Mouse (Mus musculus) embryonic facial prominence, embryonic 11.5 days (tissue): ENCODE results near the gene Snu13. TPM values are rescaled to one million over a fixed set of nuclear protein-coding genes. Genes with fewer than 3 reads are reported as not detected.

Experiments used
- ATAC-seq: fragments of 200-750 bp; cut with Nextera tagmentation; replicated peaks from 2 replicates; pipeline ENCODE4 v1.8.0; 2017; ENCODE audit warnings: low read depth; ENCODE audit not compliant: insufficient number of reproducible peaks, low FRiP score, low TSS enrichment
- DNase-seq: peaks from one replicate; pipeline ENCODE4 v3.0.0-alpha.2; 2015; ENCODE audit warnings: low spot score
- H3K27ac ChIP-seq: fragments of 300-500 bp; sonication (generic); replicated peaks from 2 replicates; pipeline ENCODE4 v1.5.1; 2014; ENCODE audit warnings: mild to moderate bottlenecking, low read depth, low read length, control low read depth
- H3K27me3 ChIP-seq: fragments of 300-500 bp; sonication (generic); 2 replicates; pipeline ENCODE4 v1.6.1; 2014; ENCODE audit warnings: mild to moderate bottlenecking, low read length, moderate library complexity, mixed read lengths; ENCODE audit not compliant: control insufficient read depth, insufficient read depth
- H3K36me3 ChIP-seq: fragments of 300-500 bp; sonication (generic); replicated peaks from 2 replicates; pipeline ENCODE4 v1.6.1; 2014; ENCODE audit warnings: low read depth, mild to moderate bottlenecking, low read length, moderate library complexity, mixed read lengths; ENCODE audit not compliant: control insufficient read depth, insufficient read depth
- H3K4me1 ChIP-seq: fragments of 300-500 bp; sonication (generic); 2 replicates; pipeline ENCODE4 v1.6.1; 2014; ENCODE audit warnings: low read length, mixed read lengths; ENCODE audit not compliant: control insufficient read depth, insufficient read depth
- H3K4me2 ChIP-seq: fragments of 300-500 bp; sonication (generic); 2 replicates; pipeline ENCODE4 v1.6.1; 2014; ENCODE audit warnings: low read depth, mild to moderate bottlenecking, control low read depth, low read length, moderate library complexity
- H3K4me3 ChIP-seq: fragments of 300-500 bp; sonication (generic); 2 replicates; pipeline ENCODE4 v1.5.1; 2014; ENCODE audit warnings: low read depth, low read length, control low read depth
- H3K9ac ChIP-seq: fragments of 300-500 bp; sonication (generic); replicated peaks from 2 replicates; pipeline ENCODE4 v1.6.1; 2014; ENCODE audit warnings: mild to moderate bottlenecking, control low read depth, low read length
- H3K9me3 ChIP-seq: fragments of 300-500 bp; sonication (generic); replicated peaks from 2 replicates; pipeline ENCODE4 v1.6.1; 2016; ENCODE audit warnings: mild to moderate bottlenecking, low read length, inconsistent platforms, mixed read lengths; ENCODE audit not compliant: control insufficient read depth
- WGBS: fragments of 180-500 bp; shearing (Covaris S2); extraction: QIAGEN DNeasy Blood & Tissue Kit; methylation state at CpG from one replicate; pipeline ENCODE4 v1.1.7; 2014; 5-methylcytosine and 5-hydroxymethylcytosine counted together
- polyA plus RNA-seq: library from polyadenylated mRNA; unstranded; fragments of >200 nt; fragmentation: Nextera tagmentation; extraction: Ambion mirVana; gene quantifications from 2 replicates; pipeline ENCODE4 v1.2.1, GENCODE M21; 2014

The Snu13 gene
- polyA plus RNA-seq, 1 experiment from 2014 or later, result 342 TPM

DNA sequence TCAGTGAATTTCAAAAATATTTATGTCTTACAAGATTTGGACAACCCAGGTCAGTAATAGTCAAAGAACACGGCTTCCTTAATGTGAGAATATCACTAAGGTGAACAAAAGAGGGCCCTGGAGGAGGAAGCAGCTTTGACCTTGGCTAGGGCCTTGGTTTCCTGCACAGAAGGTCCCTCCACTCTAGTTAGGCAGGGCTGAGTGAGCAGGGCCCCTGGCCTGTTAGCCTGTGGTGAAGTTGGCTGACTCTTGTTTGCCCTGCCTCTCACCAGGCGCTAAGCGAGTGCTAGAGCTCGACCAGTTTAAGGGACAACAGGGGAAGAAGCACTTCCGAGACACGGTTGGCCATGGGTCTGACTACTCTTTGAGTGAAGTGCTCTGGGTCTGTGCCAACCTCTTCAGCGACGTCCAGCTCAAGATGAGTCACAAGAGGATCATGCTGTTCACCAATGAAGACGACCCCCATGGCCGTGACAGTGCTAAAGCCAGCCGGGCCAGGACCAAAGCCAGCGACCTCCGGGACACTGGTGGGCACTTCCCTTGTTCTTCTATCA lies 24.8 kb downstream of the Snu13 start:
- Histone ChIP-seq H3K27me3 (no peaks in the 10 kb centered on the region), H3K9ac (no peak overlapping the region), H3K4me1 (no peaks in the 10 kb centered on the region), H3K4me3 (no peak overlapping the region), H3K36me3 (peaks cover 6% of the 10 kb centered on the region), H3K4me2 (no peak overlapping the region), H3K27ac (no peak overlapping the region), H3K9me3 (no peaks in the 10 kb centered on the region)
- ATAC-seq (no peak), DNase-seq (no peak)
- WGBS, result 92% methylated on average over 13 of the region's 13 CpGs

DNA sequence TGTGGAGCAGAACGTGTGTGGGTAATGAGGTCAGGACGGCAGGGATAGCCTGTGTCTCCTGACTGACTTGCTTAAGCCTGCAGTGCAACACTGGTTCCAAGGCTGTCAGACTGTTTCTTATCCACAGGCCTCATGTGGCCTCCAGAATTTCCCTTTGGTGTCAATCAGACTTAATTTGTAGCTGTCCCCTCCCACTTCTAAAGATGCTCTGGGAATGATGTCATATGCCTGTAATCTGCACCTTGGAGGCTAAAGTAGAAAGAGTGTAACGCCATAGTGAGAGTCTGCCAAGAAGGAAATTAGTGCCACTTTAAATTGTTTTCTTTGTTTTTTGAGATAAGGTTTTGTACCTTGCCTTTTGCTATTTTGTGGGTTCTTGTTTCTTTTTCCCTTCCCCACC lies 28.1 kb downstream of the Snu13 start:
- H3K9me3 ChIP-seq, result no peaks in the 10 kb centered on the region
- DNase-seq (no peak), ATAC-seq (no peak)
- no peak overlapping the region for H3K27ac ChIP-seq
- H3K4me2 ChIP-seq, result no peak overlapping the region
- no peaks in the 10 kb centered on the region; the same call in none of the 2 replicates for H3K36me3 ChIP-seq
- H3K9ac ChIP-seq, result no peak overlapping the region
- no peaks in the 10 kb centered on the region; the same call in 1 of the 2 replicates for H3K4me1 ChIP-seq
- H3K4me3 ChIP-seq, result no peak overlapping the region
- WGBS, result 86% methylated on average over 3 of the region's 3 CpGs
- H3K27me3 ChIP-seq, result no peaks in the 10 kb centered on the region

DNA sequence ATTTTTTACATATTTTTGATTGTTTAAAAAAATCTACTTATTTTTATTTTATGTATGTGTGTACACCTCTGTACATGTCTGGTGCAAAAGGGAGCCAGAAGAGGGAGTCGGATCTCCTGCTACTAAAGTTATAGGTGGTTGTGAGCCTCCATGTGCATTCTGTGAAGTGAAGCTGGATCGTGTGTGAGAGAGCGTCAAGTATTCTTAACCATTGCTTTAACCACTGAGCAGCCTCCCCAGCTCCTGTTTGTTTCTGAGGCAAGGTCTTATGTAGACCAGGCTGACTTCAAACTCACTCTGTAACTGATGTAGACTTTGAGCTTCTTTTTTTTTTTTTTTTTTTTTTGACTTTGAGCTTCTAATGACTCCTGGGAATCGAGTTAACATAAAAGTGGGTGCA lies 29.9 kb downstream of the Snu13 start:
- H3K9ac ChIP-seq, result no peak overlapping the region
- ATAC-seq (no peak), DNase-seq (no peak)
- H3K4me1 ChIP-seq, result no peaks in the 10 kb centered on the region; the same call in 1 of the 2 replicates
- H3K4me3 ChIP-seq, result no peak overlapping the region
- H3K27ac ChIP-seq, result no peak overlapping the region
- no peaks in the 10 kb centered on the region for H3K9me3 ChIP-seq
- 73% methylated on average over 4 of the region's 4 CpGs for WGBS
- no peaks in the 10 kb centered on the region for H3K27me3 ChIP-seq
- H3K4me2 ChIP-seq, result no peak overlapping the region
- H3K36me3 ChIP-seq, result no peaks in the 10 kb centered on the region; the same call in none of the 2 replicates

DNA sequence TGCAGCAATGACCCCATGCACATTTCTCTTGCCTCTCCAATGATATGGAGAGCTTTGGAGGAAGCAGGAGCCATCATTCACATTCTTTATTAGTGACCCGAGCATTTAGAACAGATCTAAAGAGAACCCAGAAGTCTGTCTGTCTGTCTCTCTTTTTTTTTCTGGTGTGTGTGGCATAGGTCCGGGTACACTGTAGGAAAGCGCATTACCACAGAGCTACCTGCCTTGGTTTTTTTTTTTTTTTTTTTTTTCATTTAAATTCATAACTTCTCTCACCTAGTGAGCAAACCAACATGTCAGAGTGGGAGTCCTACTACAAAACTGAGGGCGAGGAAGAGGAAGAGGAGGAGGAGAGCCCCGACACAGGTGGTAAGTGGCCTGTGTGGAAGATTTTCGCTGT lies 30.6 kb downstream of the Snu13 start:
- Histone ChIP-seq H3K27me3 (no peaks in the 10 kb centered on the region), H3K4me2 (peak overlapping the region; percentile 72), H3K36me3 (no peaks in the 10 kb centered on the region; the same call in 1 of the 2 replicates), H3K9me3 (no peaks in the 10 kb centered on the region), H3K9ac (peak overlapping the region; percentile 72), H3K27ac (0 out of 2 replicates have a peak overlapping the region, but pooled peaks have one; percentile 9), H3K4me3 (peak overlapping the region; percentile 90), H3K4me1 (no peaks in the 10 kb centered on the region; the same call in 1 of the 2 replicates)
- WGBS, result 29% methylated on average over 6 of the region's 6 CpGs
- ATAC-seq, result no peak
- no peak for DNase-seq

DNA sequence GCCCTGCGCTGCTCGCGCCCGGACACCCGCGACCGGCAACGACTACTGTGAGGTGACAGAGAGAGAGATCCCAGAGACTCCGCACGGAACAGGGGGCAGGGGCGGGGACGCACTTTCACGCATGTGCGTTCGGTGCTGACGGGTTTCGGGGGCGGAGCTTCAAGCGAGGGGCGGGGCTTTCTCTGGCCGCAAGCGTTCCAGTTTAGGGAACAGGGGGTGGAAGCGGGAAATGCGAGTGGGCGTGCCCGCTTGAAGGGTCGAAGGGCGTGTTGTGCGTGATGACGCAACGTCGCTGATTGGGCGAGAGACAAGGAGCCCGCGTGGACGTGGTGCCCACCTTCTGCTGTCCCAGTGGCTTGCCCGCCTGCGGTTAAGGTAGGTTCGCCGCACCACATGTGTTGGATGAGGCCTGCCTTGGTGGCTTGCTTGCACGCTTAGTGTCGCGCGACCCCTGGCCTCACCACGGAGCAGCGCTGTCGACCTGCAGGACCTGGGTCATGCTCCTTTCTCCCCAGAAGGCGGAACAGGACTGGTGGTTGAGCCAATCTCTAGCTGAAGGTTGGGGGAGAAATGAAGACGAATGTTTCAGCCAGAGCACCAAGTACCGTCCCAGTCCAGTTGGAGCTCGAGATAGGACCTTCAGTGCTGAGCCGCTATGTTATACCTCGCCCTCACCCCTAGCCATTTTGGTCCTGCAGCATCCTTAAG lies 31.1 kb downstream of the Snu13 start:
- peak; percentile 99 for DNase-seq
- peak; percentile 97 for ATAC-seq
- Histone ChIP-seq H3K27ac (0 out of 2 replicates have a peak overlapping the region, but pooled peaks have one; percentile 28), H3K4me2 (peak overlapping the region; percentile 72), H3K4me1 (no peaks in the 10 kb centered on the region; the same call in 1 of the 2 replicates), H3K9me3 (no peaks in the 10 kb centered on the region), H3K36me3 (no peaks in the 10 kb centered on the region; the same call in 1 of the 2 replicates), H3K9ac (peak overlapping the region; percentile 86), H3K4me3 (peak overlapping the region; percentile 90), H3K27me3 (no peaks in the 10 kb centered on the region)
- under 1% methylated on average over 53 of the region's 53 CpGs for WGBS

DNA sequence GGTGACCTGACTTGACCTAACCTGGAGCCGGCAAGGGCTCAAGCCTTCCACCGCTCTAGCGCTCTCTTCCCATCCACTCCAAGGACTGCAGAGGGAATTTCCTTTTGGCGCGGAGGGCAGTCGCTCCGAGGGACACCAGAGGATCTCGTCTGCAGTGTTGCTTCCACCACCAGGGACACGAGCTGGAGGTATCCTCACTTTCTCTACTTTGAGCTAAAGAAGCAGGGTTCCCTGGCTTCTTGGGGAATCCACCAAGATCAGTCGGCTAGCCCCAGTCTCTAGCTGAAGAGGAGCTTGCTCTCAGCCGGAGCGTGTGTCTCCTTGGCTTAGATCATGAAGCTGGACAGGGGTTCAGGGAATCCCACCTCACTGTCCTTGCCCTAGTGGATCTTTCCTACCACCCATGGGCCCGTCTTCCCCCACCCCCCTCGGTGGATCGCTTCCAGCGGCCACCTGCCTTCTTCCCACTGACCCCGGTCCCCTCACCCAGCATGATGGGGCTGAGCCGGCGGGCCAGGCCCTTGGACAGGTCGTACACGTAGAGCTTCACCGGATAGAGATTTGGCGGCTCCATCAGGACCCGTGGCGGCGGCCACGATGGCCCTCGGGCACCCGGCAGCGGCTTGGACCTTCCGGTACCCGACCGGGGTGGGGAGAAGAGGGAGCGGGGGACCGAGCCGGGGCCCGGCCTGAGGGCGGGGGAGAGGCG lies 31.9 kb downstream of the Snu13 start:
- Histone ChIP-seq H3K4me1 (no peaks in the 10 kb centered on the region; the same call in 1 of the 2 replicates), H3K9ac (peak overlapping the region; percentile 86), H3K4me2 (peak overlapping the region; percentile 72), H3K36me3 (no peaks in the 10 kb centered on the region; the same call in 1 of the 2 replicates), H3K4me3 (peak overlapping the region; percentile 90), H3K27ac (0 out of 2 replicates have a peak overlapping the region, but pooled peaks have one; percentile 28), H3K9me3 (no peaks in the 10 kb centered on the region), H3K27me3 (no peaks in the 10 kb centered on the region)
- WGBS, result 0% methylated on average over 38 of the region's 39 CpGs
- ATAC-seq (peak; percentile 66), DNase-seq (peak; percentile 38)

DNA sequence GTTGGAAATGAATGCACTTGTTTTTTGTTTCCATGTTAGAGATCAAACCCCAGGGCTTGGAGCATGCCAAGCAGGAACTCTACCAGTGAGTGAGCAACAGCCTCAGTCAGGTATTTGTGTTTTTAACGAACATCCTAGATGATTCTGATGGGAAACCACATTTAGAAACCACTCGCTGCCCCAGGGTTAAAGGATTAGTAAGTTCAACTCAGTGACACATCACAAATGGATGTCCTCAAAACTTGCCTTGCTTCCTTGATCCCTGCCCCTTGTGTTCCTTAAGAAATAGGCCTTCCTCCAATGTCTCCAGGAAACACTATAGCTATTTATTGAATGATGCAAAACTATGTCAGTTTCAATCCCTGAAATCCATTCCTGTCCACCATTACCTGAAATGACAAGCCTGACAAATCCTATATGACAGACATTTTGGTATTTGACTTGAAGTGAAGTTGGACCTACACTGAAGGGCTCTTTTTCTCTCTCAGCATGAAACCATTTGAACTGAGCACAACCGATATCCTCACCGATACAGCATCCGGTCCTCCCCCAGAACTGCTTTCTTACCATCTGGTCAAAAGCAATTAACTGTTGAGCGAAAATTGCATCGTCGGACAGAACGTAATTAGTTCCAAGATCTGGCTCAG lies 32.5 kb downstream of the Snu13 start:
- no peak for ATAC-seq

More for the DNA sequence above, 32.5 kb downstream of the Snu13 start:
- H3K4me1 ChIP-seq, result no peaks in the 10 kb centered on the region; the same call in 1 of the 2 replicates
- peak overlapping the region; percentile 72 for H3K4me2 ChIP-seq
- H3K27ac ChIP-seq, result no peak overlapping the region
- peak overlapping the region; percentile 86 for H3K9ac ChIP-seq
- WGBS, result 14% methylated on average over 9 of the region's 9 CpGs
- no peaks in the 10 kb centered on the region for H3K9me3 ChIP-seq
- H3K4me3 ChIP-seq, result peak overlapping the region; percentile 90
- H3K27me3 ChIP-seq, result no peaks in the 10 kb centered on the region
- no peaks in the 10 kb centered on the region; the same call in 1 of the 2 replicates for H3K36me3 ChIP-seq
- DNase-seq, result no peak
